Mouse (Mus musculus): ENCODE data around the gene Lrba. TPM values are rescaled to one million over a fixed set of nuclear protein-coding genes. Genes with fewer than 3 reads are reported as not detected.

The Lrba gene
- polyA plus RNA-seq, 1 experiment from 2014 or later: 6.4 TPM

DNA sequence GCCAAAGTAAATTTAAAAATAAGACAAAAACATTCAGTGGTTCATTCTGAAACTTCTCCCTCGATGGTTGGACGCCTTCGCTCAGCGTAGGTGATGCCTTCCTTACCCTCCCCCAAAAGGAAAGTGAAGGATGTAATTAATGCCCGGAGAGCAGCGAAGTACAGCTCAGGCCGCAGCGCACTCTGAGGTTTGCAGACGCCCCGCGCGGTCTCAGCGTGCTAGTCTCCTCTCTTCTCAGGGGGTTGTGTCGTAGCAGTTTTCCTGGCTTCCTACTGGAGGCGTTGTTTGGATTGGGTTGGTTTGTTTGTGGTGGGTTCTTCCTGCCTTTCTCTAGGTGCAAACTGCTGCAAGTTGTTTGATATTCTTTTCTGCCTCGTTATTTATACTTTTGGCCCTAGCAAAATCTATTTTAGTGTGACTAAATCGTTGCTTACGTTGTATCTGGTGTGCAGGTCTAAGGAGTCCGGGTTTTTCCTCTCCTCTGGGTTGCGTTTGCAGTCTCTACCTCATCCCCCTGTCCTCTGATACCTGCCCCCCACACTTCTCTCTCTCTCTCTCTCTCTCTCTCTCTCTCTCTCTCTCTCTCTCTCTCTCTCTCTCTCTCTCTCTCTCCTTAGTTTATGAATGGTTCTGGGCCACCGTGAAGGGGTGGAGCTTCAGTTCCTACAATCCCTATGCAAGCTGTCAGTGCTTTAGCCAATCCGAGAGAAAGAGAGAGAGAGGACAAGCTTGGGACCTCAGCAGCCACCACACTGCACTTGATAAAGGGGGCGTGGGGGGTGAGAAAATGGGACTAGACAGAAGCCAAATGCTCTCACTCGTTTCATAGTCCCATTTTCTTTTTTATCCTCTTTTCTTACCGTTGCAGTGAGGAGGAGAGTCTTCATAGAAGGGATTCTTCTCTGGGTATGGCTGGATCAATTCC lies 323.9 kb downstream of the Lrba start, which contains the start of gene Mab21l2:
TSS of gene Mab21l2 (minus strand) at position 539 of the 925 bp plus-strand sequence.
- H3K9me3 ChIP-seq: no peaks in the 10 kb centered on the region
- peak within 1 kb of the TSS; percentile 99 for H3K9ac ChIP-seq
- peaks cover 4% of the 10 kb centered on the region for H3K27me3 ChIP-seq
- peak; percentile 89 for ATAC-seq (ENCODE audit: low FRiP score, low read depth)
- H3K4me2 ChIP-seq (replicated peaks): peak within 1 kb of the TSS; percentile 80
- peak within 1 kb of the TSS; percentile 99 for H3K27ac ChIP-seq
- under 1% methylated on average over 25 of the region's 25 CpGs for WGBS
- peaks cover 24% of the 10 kb centered on the region for H3K4me1 ChIP-seq
- H3K4me3 ChIP-seq: peak within 1 kb of the TSS; percentile 75
- H3K36me3 ChIP-seq: no peaks in the 10 kb centered on the region

DNA sequence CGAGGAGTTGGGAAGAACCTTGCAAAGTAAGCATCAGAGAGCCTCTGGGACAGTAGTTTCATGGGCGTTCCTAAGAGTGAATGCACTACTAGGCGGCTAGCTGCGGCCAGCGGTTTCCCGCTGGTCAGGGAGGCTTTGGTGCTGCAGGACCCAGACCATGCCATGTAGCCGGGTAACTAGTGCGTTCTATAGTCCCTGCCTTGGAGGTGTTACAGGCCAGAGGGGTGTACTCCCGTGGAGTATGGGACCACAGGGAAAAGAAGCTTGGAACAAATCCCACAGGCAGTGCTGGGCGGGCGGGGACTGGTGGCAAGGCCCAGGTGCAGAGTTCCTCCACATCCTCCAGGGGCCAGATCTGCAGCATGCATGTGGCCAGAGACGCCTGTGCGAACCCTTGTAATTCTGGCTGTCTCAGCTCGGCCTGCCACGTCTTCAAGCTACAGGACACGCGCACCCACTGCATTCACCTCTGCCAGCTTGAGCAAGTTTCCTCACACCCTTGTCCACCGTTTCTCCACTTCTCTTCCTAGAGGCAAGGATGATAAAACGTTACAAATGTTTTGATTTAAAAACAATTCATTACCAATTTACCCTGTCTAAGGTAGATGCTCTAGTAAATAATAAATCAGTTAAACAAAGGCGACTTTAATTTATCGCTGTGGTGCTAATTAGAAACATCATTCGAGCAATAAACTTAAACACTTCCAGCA lies 326.0 kb downstream of the Lrba start:
- peak overlapping the region; percentile 40 for H3K4me3 ChIP-seq
- H3K4me2 ChIP-seq (replicated peaks): peak overlapping the region; percentile 72
- H3K9ac ChIP-seq: peak overlapping the region; percentile 70
- peaks cover 4% of the 10 kb centered on the region for H3K27me3 ChIP-seq
- WGBS: 3% methylated on average over 22 of the region's 22 CpGs
- ATAC-seq (ENCODE audit: low FRiP score, low read depth): peak; percentile 25
- no peaks in the 10 kb centered on the region for H3K36me3 ChIP-seq
- H3K4me1 ChIP-seq: peaks cover 25% of the 10 kb centered on the region
- H3K9me3 ChIP-seq: no peaks in the 10 kb centered on the region
- peak overlapping the region; percentile 92 for H3K27ac ChIP-seq

- H3K27me3 ChIP-seq: peaks cover 4% of the 10 kb centered on the region
- H3K4me1 ChIP-seq: peaks cover 26% of the 10 kb centered on the region
- H3K4me3 ChIP-seq: peak overlapping the region; percentile 40
- H3K9me3 ChIP-seq: no peaks in the 10 kb centered on the region
- H3K36me3 ChIP-seq: no peaks in the 10 kb centered on the region
- peak overlapping the region; percentile 92 for H3K27ac ChIP-seq
- peak overlapping the region; percentile 72 for H3K4me2 ChIP-seq (replicated peaks)
- 5% methylated on average over 8 of the region's 8 CpGs for WGBS
- no peak for ATAC-seq (ENCODE audit: low FRiP score, low read depth)
- peak overlapping the region; percentile 70 for H3K9ac ChIP-seq
These were observed 326.7 kb downstream of the Lrba start for GRCm38 (mm10) chr3:86551011-86551728.

GRCm38 (mm10) chr3:86552170-86552569 lies 327.7 kb downstream of the Lrba start:
- Histone ChIP-seq H3K36me3 (no peaks in the 10 kb centered on the region), H3K4me1 (peaks cover 26% of the 10 kb centered on the region), H3K27ac (no peak overlapping the region), H3K9me3 (no peaks in the 10 kb centered on the region), H3K4me3 (no peak overlapping the region), H3K27me3 (no peaks in the 10 kb centered on the region), H3K9ac (peak overlapping the region; percentile 50; the same call in 1 of the 2 replicates), H3K4me2 (replicated peaks) (peak overlapping the region; percentile 49)
- no peak for ATAC-seq (ENCODE audit: low FRiP score, low read depth)
- WGBS: 30% methylated on average over 5 of the region's 5 CpGs

DNA sequence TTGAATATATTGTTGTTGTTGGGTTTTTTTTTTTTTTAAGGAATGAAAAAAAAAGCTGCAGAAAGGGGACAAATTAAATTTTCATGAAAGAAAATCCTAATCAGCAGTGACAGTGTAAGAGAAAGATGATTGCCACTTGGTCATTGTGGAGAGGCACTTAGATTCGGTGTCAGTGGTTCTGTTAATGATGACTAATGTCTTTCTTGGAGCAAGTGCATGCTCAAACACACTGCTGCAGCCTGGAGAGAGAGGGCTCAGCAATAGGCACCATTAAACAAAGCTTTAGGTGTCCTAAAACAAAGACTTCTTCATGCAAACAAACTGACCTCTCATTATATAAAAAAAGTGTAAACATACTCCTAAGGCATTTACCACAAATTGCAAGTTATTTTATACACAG lies 334.5 kb downstream of the Lrba start:
- no peak overlapping the region for H3K4me2 ChIP-seq (replicated peaks)
- H3K36me3 ChIP-seq: no peaks in the 10 kb centered on the region
- H3K4me3 ChIP-seq: no peak overlapping the region
- no peaks in the 10 kb centered on the region for H3K27me3 ChIP-seq
- ATAC-seq (ENCODE audit: low FRiP score, low read depth): no peak
- no peak overlapping the region for H3K27ac ChIP-seq
- no peak overlapping the region for H3K9ac ChIP-seq
- WGBS: 45% methylated on average over 1 of the region's 1 CpGs
- no peaks in the 10 kb centered on the region for H3K9me3 ChIP-seq
- H3K4me1 ChIP-seq: 0 out of 2 replicates have a peak, but pooled peaks cover 2% of the 10 kb centered on the region

DNA sequence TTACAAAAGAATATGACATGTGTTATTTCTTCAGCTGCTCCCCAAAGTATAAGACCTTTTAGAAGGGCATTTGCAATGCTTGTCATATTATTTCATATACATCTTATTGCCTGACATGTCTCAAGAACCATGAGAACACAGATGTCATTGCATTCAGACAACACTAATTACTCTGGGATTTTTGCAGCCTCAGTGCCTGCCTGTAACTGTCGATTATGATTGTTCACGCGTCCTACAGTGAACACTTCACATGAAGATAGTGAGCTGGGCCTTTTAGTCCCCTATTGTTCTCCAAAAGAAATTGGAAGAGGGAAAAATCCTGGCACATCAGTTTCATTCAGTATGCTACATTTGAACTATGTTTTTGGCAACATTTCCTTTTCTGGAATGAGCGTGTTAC lies 335.2 kb downstream of the Lrba start:
- Histone ChIP-seq H3K27me3 (no peaks in the 10 kb centered on the region), H3K4me2 (replicated peaks) (no peak overlapping the region), H3K4me3 (no peak overlapping the region), H3K4me1 (0 out of 2 replicates have a peak, but pooled peaks cover 2% of the 10 kb centered on the region), H3K36me3 (no peaks in the 10 kb centered on the region), H3K27ac (no peak overlapping the region), H3K9me3 (no peaks in the 10 kb centered on the region), H3K9ac (no peak overlapping the region)
- no peak for ATAC-seq (ENCODE audit: low FRiP score, low read depth)
- 82% methylated on average over 4 of the region's 4 CpGs for WGBS

GRCm38 (mm10) chr3:86560281-86561022 lies 336.0 kb downstream of the Lrba start:
- ATAC-seq (ENCODE audit: low FRiP score, low read depth): no peak
- Histone ChIP-seq H3K4me3 (no peak overlapping the region), H3K4me2 (replicated peaks) (no peak overlapping the region), H3K27ac (no peak overlapping the region), H3K9me3 (no peaks in the 10 kb centered on the region), H3K27me3 (no peaks in the 10 kb centered on the region), H3K4me1 (0 out of 2 replicates have a peak, but pooled peaks cover 1% of the 10 kb centered on the region), H3K9ac (no peak overlapping the region), H3K36me3 (no peaks in the 10 kb centered on the region)
- 85% methylated on average over 4 of the region's 4 CpGs for WGBS

DNA sequence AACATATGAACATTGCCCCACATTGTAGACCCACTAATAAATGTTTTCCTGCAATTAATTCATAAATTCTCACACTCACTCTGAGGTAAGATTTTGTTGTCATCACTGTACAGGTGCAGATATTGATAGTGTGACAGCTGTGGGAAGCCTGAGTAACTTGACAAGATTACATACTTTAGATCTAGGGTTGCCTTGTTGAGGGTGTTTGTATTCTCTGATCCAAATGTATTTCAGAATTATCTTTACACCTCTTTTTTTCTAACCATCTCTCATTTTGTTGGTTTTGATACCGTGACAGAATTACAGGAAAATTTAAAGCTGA lies 336.5 kb downstream of the Lrba start:
- ATAC-seq (ENCODE audit: low FRiP score, low read depth): no peak
- Histone ChIP-seq H3K27me3 (no peaks in the 10 kb centered on the region), H3K4me2 (replicated peaks) (no peak overlapping the region), H3K27ac (no peak overlapping the region), H3K9me3 (no peaks in the 10 kb centered on the region), H3K4me1 (no peaks in the 10 kb centered on the region), H3K4me3 (no peak overlapping the region), H3K36me3 (no peaks in the 10 kb centered on the region), H3K9ac (no peak overlapping the region)
- 95% methylated on average over 1 of the region's 1 CpGs for WGBS

DNA sequence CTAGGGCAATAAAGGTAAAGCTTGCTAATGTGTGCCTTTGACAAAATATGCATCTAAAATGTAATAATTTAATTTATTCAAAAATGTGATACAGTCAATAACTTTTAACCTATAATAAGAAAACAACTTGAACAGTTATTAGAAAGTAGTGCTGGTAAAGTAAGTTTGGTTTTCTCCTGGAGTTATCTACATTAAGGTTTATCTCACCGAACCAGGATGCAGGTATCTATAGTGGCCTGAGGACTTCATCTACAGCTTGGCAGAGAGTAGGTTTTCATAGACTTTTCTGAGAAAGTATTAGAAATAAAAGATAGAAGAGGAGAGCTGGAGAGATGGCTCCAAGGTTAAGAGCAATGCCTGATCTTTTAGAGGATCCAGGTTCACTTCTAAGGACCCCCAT lies 336.9 kb downstream of the Lrba start:
- Histone ChIP-seq H3K4me2 (replicated peaks) (no peak overlapping the region), H3K9me3 (no peaks in the 10 kb centered on the region), H3K27me3 (no peaks in the 10 kb centered on the region), H3K4me1 (no peaks in the 10 kb centered on the region), H3K27ac (no peak overlapping the region), H3K4me3 (no peak overlapping the region), H3K36me3 (no peaks in the 10 kb centered on the region), H3K9ac (no peak overlapping the region)
- 88% methylated on average over 1 of the region's 1 CpGs for WGBS
- no peak for ATAC-seq (ENCODE audit: low FRiP score, low read depth)

GRCm38 (mm10) chr3:86567312-86567711 lies 342.8 kb downstream of the Lrba start:
- H3K27ac ChIP-seq: no peak overlapping the region
- ATAC-seq (ENCODE audit: low FRiP score, low read depth): no peak
- H3K27me3 ChIP-seq: no peaks in the 10 kb centered on the region
- no peaks in the 10 kb centered on the region for H3K4me1 ChIP-seq
- no peak overlapping the region for H3K4me3 ChIP-seq
- no peaks in the 10 kb centered on the region for H3K9me3 ChIP-seq
- no peak overlapping the region for H3K4me2 ChIP-seq (replicated peaks)
- H3K9ac ChIP-seq: no peak overlapping the region
- WGBS: 80% methylated on average over 4 of the region's 4 CpGs
- H3K36me3 ChIP-seq: no peaks in the 10 kb centered on the region

- Histone ChIP-seq H3K27ac (no peak overlapping the region), H3K36me3 (no peaks in the 10 kb centered on the region), H3K4me1 (0 out of 2 replicates have a peak, but pooled peaks cover 3% of the 10 kb centered on the region), H3K27me3 (no peaks in the 10 kb centered on the region), H3K4me3 (no peak overlapping the region), H3K4me2 (replicated peaks) (no peak overlapping the region), H3K9me3 (no peaks in the 10 kb centered on the region), H3K9ac (no peak overlapping the region)
- no peak for ATAC-seq (ENCODE audit: low FRiP score, low read depth)
- WGBS: 65% methylated on average over 4 of the region's 4 CpGs
These were observed 347.0 kb downstream of the Lrba start for GRCm38 (mm10) chr3:86571518-86571917.
